Mouse (Mus musculus) myocyte (in vitro differentiated cells): ENCODE data around the gene Vps13d. TPM values are rescaled to one million over a fixed set of nuclear protein-coding genes. Genes with fewer than 3 reads are reported as not detected.

Experiments used
- H3K27me3 ChIP-seq: one replicate; pipeline ENCODE4 v1.6.1; 2011; ENCODE audit not compliant: control insufficient read depth, insufficient read depth, insufficient read length
- H3K36me3 ChIP-seq: one replicate; pipeline ENCODE4 v1.6.1; 2011; ENCODE audit not compliant: control insufficient read depth, insufficient read depth
- H3K4me2 ChIP-seq: one replicate; pipeline ENCODE4 v1.6.1; 2011; ENCODE audit warnings: low read depth, control low read depth
- H3K4me3 ChIP-seq: one replicate; pipeline ENCODE4 v1.5.1; 2011; ENCODE audit warnings: mild to moderate bottlenecking, control low read depth, moderate library complexity
- H3K79me2 ChIP-seq: one replicate; pipeline ENCODE4 v1.6.1; 2011; ENCODE audit not compliant: control insufficient read depth, insufficient read depth
- H3ac ChIP-seq: one replicate; pipeline ENCODE4 v1.6.1; 2011; ENCODE audit not compliant: control insufficient read depth, insufficient read length
- CEBPB ChIP-seq: IDR thresholded peaks from 2 replicates; pipeline ENCODE4 v1.6.1; 2011; ENCODE audit warnings: mild to moderate bottlenecking, moderate library complexity; ENCODE audit not compliant: poor library complexity, insufficient read depth, severe bottlenecking
- E2F4 ChIP-seq: IDR thresholded peaks from one replicate; pipeline ENCODE4 v1.6.1; 2011; ENCODE audit warnings: mild to moderate bottlenecking, control low read depth, moderate library complexity; ENCODE audit not compliant: insufficient read depth
- MAX ChIP-seq: IDR thresholded peaks from one replicate; pipeline ENCODE4 v1.6.1; 2011; ENCODE audit warnings: low read depth, mild to moderate bottlenecking, control low read depth
- MYOD1 ChIP-seq, 3 experiments: IDR thresholded peaks; one replicate each; pipeline ENCODE4 v1.6.1; 2011; ENCODE audit warnings: control low read depth in 2 of 3, low read depth in 2 of 3, mild to moderate bottlenecking in 2 of 3, moderate library complexity in 1 of 3; ENCODE audit not compliant: insufficient read length in 2 of 3, control insufficient read depth in 1 of 3
- MYOG ChIP-seq, 3 experiments: IDR thresholded peaks; one replicate each; pipeline ENCODE4 v1.6.1; 2011; ENCODE audit warnings: control low read depth in 2 of 3, low read depth in 2 of 3, mild to moderate bottlenecking in 2 of 3; ENCODE audit not compliant: insufficient read length in 2 of 3, control insufficient read depth in 1 of 3, insufficient read depth in 1 of 3
- POLR2A ChIP-seq: IDR thresholded peaks from one replicate; pipeline ENCODE4 v1.6.1; 2011; ENCODE audit warnings: low read depth, mild to moderate bottlenecking, control low read depth, moderate library complexity; ENCODE audit not compliant: insufficient read length
- POLR2AphosphoS2 ChIP-seq: IDR thresholded peaks from one replicate; pipeline ENCODE4 v1.6.1; 2011; ENCODE audit warnings: low read depth, control low read depth; ENCODE audit not compliant: insufficient read length
- REST ChIP-seq: IDR thresholded peaks from one replicate; pipeline ENCODE4 v1.6.1; 2011; ENCODE audit warnings: mild to moderate bottlenecking, control low read depth, moderate library complexity; ENCODE audit not compliant: insufficient read depth, insufficient read length
- SRF ChIP-seq: IDR thresholded peaks from one replicate; pipeline ENCODE4 v1.6.1; 2011; ENCODE audit warnings: low read depth; ENCODE audit not compliant: control insufficient read depth, insufficient read length
- TCF12 ChIP-seq: IDR thresholded peaks from one replicate; pipeline ENCODE4 v1.6.1; 2011; ENCODE audit warnings: mild to moderate bottlenecking, control low read depth; ENCODE audit not compliant: poor library complexity, insufficient read depth, severe bottlenecking
- TCF3 ChIP-seq: IDR thresholded peaks from one replicate; pipeline ENCODE4 v1.6.1; 2011; ENCODE audit warnings: low read depth, control low read depth; ENCODE audit not compliant: insufficient read length
- USF1 ChIP-seq: IDR thresholded peaks from one replicate; pipeline ENCODE4 v1.6.1; 2011; ENCODE audit warnings: low read depth, mild to moderate bottlenecking, control low read depth, moderate library complexity
- polyA plus RNA-seq: library from polyadenylated mRNA; unstranded; fragments of >200 nt; fragmentation: generic; extraction: Trizol; gene quantifications from one replicate; pipeline ENCODE4 v1.2.1, GENCODE M21; 2012; ENCODE audit warnings: missing spikeins

Vps13d gene
- 20.0 TPM for polyA plus RNA-seq

- peak; percentile 80 for TF ChIP-seq SRF
- peak; percentile 83 for TF ChIP-seq POLR2AphosphoS2
- peak; percentile 84 for TF ChIP-seq POLR2A
- no peak for TF ChIP-seq MYOD1 (IDR thresholded peaks at IDR 0.05; ENCODE audit: control insufficient read depth in 1 of 3, insufficient read length in 2 of 3, low read depth in 2 of 3)
- TF ChIP-seq MYOG (IDR thresholded peaks at IDR 0.05; ENCODE audit: control insufficient read depth in 1 of 3, insufficient read depth in 1 of 3, insufficient read length in 2 of 3, low read depth in 2 of 3) = peak in 1 of 3 experiments; percentile 46
- H3K27me3 ChIP-seq = no peaks in the 10 kb centered on the region
- H3K4me2 ChIP-seq = peak within 1 kb of the TSS; percentile 96
- peaks cover 44% of the 10 kb centered on the region for H3K79me2 ChIP-seq
- H3K36me3 ChIP-seq = peaks cover 6% of the 10 kb centered on the region
- peak within 1 kb of the TSS; percentile 65 for H3ac ChIP-seq
- peak within 1 kb of the TSS; percentile 97 for H3K4me3 ChIP-seq
Observed at GRCm38 (mm10) chr4:145194559-145195162, at the start of gene Vps13d. TSS of gene Vps13d (minus strand) at chr4:145195005.

- Histone ChIP-seq H3K4me3 (no peak overlapping the region), H3ac (no peak overlapping the region), H3K27me3 (no peaks in the 10 kb centered on the region), H3K36me3 (no peaks in the 10 kb centered on the region), H3K79me2 (peaks cover 61% of the 10 kb centered on the region), H3K4me2 (no peak overlapping the region)
- TF ChIP-seq E2F4 (no peak), USF1 (no peak), REST (no peak), TCF12 (no peak), SRF (no peak), MAX (no peak), POLR2A (no peak), CEBPB (no peak), MYOD1 (IDR thresholded peaks at IDR 0.05; ENCODE audit: control insufficient read depth in 1 of 3, insufficient read length in 2 of 3, low read depth in 2 of 3) (no peak), MYOG (IDR thresholded peaks at IDR 0.05; ENCODE audit: control insufficient read depth in 1 of 3, insufficient read depth in 1 of 3, insufficient read length in 2 of 3, low read depth in 2 of 3) (no peak), TCF3 (no peak), POLR2AphosphoS2 (no peak)
Observed at GRCm38 (mm10) chr4:145242719-145243350, 48.0 kb upstream of the Vps13d start.

GRCm38 (mm10) chr4:145240723-145241231, 46.0 kb upstream of the Vps13d start:
- Histone ChIP-seq H3K4me3 (no peak overlapping the region), H3K79me2 (peaks cover 69% of the 10 kb centered on the region), H3K27me3 (no peaks in the 10 kb centered on the region), H3K36me3 (no peaks in the 10 kb centered on the region), H3K4me2 (peak overlapping the region; percentile 3), H3ac (no peak overlapping the region)
- TF ChIP-seq MYOG (IDR thresholded peaks at IDR 0.05; ENCODE audit: control insufficient read depth in 1 of 3, insufficient read depth in 1 of 3, insufficient read length in 2 of 3, low read depth in 2 of 3) = no peak
- TF ChIP-seq USF1 = no peak
- no peak for TF ChIP-seq REST
- no peak for TF ChIP-seq TCF12
- TF ChIP-seq POLR2A = no peak
- no peak for TF ChIP-seq SRF
- no peak for TF ChIP-seq CEBPB
- no peak for TF ChIP-seq MYOD1 (IDR thresholded peaks at IDR 0.05; ENCODE audit: control insufficient read depth in 1 of 3, insufficient read length in 2 of 3, low read depth in 2 of 3)
- no peak for TF ChIP-seq MAX
- TF ChIP-seq E2F4 = no peak
- TF ChIP-seq POLR2AphosphoS2 = no peak
- no peak for TF ChIP-seq TCF3

- H3K27me3 ChIP-seq = no peaks in the 10 kb centered on the region
- TF ChIP-seq TCF12 = peak; percentile 39
- peak; percentile 27 to 87 (median 85) for TF ChIP-seq MYOD1 (IDR thresholded peaks at IDR 0.05; ENCODE audit: control insufficient read depth in 1 of 3, insufficient read length in 2 of 3, low read depth in 2 of 3)
- peak; percentile 5 to 77 (median 72) for TF ChIP-seq MYOG (IDR thresholded peaks at IDR 0.05; ENCODE audit: control insufficient read depth in 1 of 3, insufficient read depth in 1 of 3, insufficient read length in 2 of 3, low read depth in 2 of 3)
- no peak for TF ChIP-seq CEBPB
- no peak for TF ChIP-seq SRF
- no peak for TF ChIP-seq USF1
- H3K79me2 ChIP-seq = peaks cover 54% of the 10 kb centered on the region
- no peak overlapping the region for H3ac ChIP-seq
- H3K4me2 ChIP-seq = peak overlapping the region; percentile 69
- H3K4me3 ChIP-seq = no peak overlapping the region
- no peaks in the 10 kb centered on the region for H3K36me3 ChIP-seq
Observed at GRCm38 (mm10) chr4:145239049-145239830, 44.4 kb upstream of the Vps13d start.
